Mouse (Mus musculus): ENCODE results near the gene Tmem248. TPM values are rescaled to one million over a fixed set of nuclear protein-coding genes. Genes with fewer than 3 reads are reported as not detected.
A peak's percentile ranks its signal among the peaks of the same experiment; 100 is the strongest.

The Tmem248 gene
- polyA plus RNA-seq, 1 experiment, result 33.4 TPM

DNA sequence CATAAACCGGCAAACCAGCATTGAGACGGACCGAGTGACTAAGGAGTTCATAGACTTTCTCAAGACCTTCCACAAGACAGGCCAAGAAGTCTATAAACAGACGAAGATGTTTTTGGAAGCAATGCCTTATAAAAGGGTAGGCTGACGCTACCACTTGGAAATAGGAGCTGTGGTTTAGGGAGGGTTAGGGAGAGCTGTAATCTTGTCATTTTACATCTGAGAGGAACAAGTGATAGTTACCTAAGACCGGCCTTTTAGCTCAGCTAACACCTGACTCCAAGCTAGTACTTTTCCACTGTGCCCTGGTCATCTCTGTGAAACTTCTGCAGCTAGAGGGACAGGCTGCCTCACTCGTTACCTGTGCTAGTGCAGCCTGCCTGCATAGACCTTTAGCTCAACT, 18.9 kb upstream of the Tmem248 start:
- Histone ChIP-seq H3K4me3 (ENCODE audit: insufficient read depth, low read length) (no peak overlapping the region), H3K27ac (ENCODE audit: insufficient read depth, low read depth, low read length) (no peak overlapping the region), H3K4me1 (ENCODE audit: control insufficient read depth, insufficient read depth, low read length) (peaks cover 22% of the 10 kb centered on the region)
- TF ChIP-seq POLR2A (IDR thresholded peaks at IDR 0.05; ENCODE audit: borderline replicate concordance, low read depth, low read length), result no peak
- TF ChIP-seq CTCF (IDR thresholded peaks at IDR 0.05; ENCODE audit: low read depth, low read length), result no peak

DNA sequence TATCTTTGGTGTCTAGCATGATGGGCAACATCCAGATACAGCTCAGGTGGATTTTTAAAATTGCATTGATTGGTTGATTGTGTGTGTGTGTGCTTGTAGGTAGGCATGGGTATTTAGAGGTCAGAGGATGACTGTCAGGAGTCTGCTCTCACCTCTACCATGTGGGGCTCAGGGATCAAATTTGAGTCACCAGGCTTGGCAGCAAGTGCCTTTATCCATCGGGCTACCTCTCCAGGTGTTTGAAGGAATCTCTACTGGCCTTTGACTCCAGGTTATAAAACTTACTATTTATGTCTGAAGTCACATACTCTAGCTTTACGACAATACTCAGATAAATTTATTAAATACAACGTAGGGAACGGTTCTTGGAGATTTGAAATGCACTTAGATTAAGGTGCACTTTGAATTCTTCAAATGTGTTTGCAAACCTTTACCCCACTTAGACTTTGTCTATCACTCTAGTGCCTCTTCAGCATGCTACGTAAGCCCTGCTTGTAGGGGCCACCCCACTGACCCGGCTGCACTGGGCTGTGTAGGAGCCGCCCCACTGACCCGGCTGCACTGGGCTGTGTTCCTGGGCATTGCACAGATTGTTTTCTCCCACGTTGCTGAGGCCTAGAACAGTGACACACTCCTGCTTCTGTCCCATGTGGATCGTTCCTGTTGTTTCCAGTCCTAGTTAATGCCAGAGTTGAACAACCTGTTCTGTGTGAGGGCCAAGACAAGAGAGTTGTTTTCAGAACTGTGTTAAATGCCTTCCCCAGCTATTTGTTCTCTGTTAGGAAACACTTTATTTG, 16.4 kb upstream of the Tmem248 start:
- TF ChIP-seq POLR2A (IDR thresholded peaks at IDR 0.05; ENCODE audit: borderline replicate concordance, low read depth, low read length) (no peak), CTCF (IDR thresholded peaks at IDR 0.05; ENCODE audit: low read depth, low read length) (no peak)
- Histone ChIP-seq H3K4me1 (ENCODE audit: control insufficient read depth, insufficient read depth, low read length) (peaks cover 38% of the 10 kb centered on the region), H3K27ac (ENCODE audit: insufficient read depth, low read depth, low read length) (no peak overlapping the region), H3K4me3 (ENCODE audit: insufficient read depth, low read length) (no peak overlapping the region)

DNA sequence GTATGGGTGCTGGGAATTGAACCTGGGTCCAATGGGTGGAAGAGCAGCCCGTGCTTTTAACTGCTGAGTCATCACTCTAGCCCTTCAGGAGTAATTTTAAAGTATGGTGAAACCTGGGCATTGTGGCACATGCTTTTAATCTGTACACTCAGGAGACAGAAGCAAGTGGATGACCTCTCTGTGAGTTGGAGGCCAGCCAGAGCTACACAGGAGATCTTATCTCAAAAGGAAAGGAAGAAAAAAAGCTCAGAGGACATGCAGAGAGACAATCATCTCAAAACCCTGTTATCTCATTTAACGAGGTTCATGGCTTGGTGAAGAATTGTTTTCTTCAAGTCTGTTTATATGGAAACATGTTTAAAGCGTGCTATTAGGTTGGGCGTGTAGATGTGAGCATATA, 12.9 kb upstream of the Tmem248 start:
- peak overlapping the region; percentile 45 for H3K27ac ChIP-seq (ENCODE audit: insufficient read depth, low read depth, low read length)
- H3K4me3 ChIP-seq (ENCODE audit: insufficient read depth, low read length), result no peak overlapping the region
- TF ChIP-seq POLR2A (IDR thresholded peaks at IDR 0.05; ENCODE audit: borderline replicate concordance, low read depth, low read length), result no peak
- TF ChIP-seq CTCF (IDR thresholded peaks at IDR 0.05; ENCODE audit: low read depth, low read length), result no peak
- H3K4me1 ChIP-seq (ENCODE audit: control insufficient read depth, insufficient read depth, low read length), result peaks cover 22% of the 10 kb centered on the region

DNA sequence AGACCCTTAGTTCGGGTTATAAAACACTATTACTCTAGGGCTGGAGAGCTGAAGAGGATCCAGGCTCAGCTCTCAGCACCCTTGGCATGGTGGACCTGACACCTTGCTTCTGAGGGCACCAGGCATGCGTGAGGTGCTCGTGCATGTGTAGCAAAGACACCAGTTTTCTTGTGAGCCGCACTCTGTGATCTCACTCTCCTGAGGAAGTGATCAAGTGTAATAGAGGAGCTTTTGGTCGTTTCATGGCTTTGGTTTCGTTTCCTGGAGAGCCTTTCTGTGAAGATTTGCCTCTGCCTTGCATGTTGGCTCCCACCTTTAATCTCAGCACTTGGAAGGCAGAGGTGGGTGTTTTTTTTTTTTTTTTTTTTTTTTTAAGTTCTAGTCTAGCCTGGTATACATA, 12.3 kb upstream of the Tmem248 start:
- TF ChIP-seq CTCF (IDR thresholded peaks at IDR 0.05; ENCODE audit: low read depth, low read length) (no peak), POLR2A (IDR thresholded peaks at IDR 0.05; ENCODE audit: borderline replicate concordance, low read depth, low read length) (no peak)
- H3K4me3 ChIP-seq (ENCODE audit: insufficient read depth, low read length), result no peak overlapping the region
- H3K4me1 ChIP-seq (ENCODE audit: control insufficient read depth, insufficient read depth, low read length), result peaks cover 24% of the 10 kb centered on the region
- peak overlapping the region; percentile 45 for H3K27ac ChIP-seq (ENCODE audit: insufficient read depth, low read depth, low read length)

DNA sequence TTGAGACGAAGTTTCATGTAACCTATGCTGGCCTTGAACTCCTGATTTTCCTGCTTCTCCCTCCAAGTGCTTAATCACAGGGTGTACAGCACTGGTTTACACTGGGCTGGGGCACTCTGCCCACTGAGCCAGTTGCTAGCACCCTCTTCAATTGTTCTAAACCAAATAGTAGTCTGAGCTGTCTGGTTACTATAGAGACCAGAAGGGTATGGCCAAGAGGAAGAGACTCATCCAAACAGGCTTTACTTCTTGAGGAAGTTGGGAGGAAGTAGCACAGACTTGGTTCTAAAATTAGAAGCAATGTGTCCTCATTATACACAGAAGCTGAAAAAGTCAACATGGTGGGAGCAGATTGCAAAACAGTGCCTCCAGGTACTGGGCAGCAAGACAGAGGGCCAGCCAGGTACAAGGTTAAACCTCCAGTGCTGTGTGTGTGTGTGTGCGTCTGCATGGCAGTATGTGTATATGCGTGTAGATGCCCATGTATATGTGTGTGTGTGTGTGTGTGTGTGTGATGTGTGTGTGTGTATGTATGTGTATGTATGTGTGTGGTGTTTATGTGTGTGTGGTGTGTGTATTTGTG, 11.3 kb upstream of the Tmem248 start:
- no peak overlapping the region for H3K4me3 ChIP-seq (ENCODE audit: insufficient read depth, low read length)
- H3K27ac ChIP-seq (ENCODE audit: insufficient read depth, low read depth, low read length), result peak overlapping the region; percentile 57
- TF ChIP-seq CTCF (IDR thresholded peaks at IDR 0.05; ENCODE audit: low read depth, low read length) (no peak), POLR2A (IDR thresholded peaks at IDR 0.05; ENCODE audit: borderline replicate concordance, low read depth, low read length) (no peak)
- H3K4me1 ChIP-seq (ENCODE audit: control insufficient read depth, insufficient read depth, low read length), result peaks cover 31% of the 10 kb centered on the region

DNA sequence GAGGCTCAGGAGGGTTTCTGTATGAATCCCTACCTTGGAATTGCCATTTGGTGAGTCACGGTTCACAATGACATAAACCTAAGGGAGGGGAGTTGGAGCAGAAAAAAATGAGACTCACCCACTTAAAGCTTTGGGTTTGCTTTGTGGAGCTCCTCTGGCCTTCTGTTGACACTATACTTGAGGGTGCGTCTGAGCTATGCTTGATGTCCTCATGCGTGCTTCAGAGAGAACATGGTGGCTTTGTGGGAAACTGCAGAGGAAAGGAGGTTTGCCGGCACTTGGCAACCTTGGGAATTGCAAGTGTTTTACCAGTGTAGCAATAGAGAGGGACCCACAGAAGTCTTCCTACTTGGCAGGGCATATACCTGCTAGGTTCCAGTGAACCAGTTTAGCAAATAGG, 9.6 kb upstream of the Tmem248 start:
- no peak for TF ChIP-seq CTCF (IDR thresholded peaks at IDR 0.05; ENCODE audit: low read depth, low read length)
- H3K27ac ChIP-seq (ENCODE audit: insufficient read depth, low read depth, low read length), result no peak overlapping the region
- H3K4me3 ChIP-seq (ENCODE audit: insufficient read depth, low read length), result no peak overlapping the region
- H3K4me1 ChIP-seq (ENCODE audit: control insufficient read depth, insufficient read depth, low read length), result peaks cover 31% of the 10 kb centered on the region

DNA sequence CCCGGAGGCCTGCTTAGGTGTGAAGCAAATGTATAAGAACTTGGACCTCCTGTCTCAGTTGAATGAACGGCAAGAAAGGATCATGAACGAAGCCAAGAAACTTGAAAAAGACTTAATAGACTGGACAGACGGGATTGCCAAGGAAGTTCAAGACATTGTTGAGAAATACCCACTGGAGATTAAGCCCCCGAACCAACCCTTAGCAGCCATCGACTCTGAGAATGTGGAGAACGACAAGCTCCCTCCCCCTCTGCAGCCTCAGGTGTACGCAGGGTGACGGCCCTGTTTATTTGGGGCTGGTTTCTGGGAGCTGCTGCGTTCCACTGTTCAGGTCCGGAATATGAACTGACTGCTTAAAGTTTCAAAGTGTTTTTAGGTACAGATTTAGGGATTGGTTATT, 3.9 kb upstream of the Tmem248 start:
- no peak overlapping the region for H3K4me3 ChIP-seq (ENCODE audit: insufficient read depth, low read length)
- H3K27ac ChIP-seq (ENCODE audit: insufficient read depth, low read depth, low read length), result no peak overlapping the region
- TF ChIP-seq CTCF (IDR thresholded peaks at IDR 0.05; ENCODE audit: low read depth, low read length) (no peak), POLR2A (IDR thresholded peaks at IDR 0.05; ENCODE audit: borderline replicate concordance, low read depth, low read length) (no peak)
- H3K4me1 ChIP-seq (ENCODE audit: control insufficient read depth, insufficient read depth, low read length), result peaks cover 9% of the 10 kb centered on the region

DNA sequence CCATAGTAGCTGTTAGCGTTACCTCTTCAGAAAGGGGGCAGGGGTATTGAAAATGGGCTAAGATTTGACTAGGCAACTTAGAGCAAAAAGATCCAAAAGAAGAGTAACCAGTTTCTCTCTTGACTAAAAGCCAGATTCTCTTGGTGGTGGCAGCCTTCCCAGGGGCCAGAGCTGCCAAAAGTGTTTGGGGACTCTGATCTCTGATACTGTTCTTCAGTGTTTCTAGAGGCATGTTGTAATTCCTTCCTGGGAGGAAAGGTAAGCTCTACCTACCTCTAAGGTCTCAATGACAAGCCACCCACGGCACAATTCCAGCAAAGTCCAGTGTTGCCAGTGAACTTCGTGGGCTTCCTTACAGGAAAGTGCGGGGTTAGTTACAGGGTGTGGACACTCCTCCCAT, 525 bp downstream of the Tmem248 start:
- Histone ChIP-seq H3K27ac (ENCODE audit: insufficient read depth, low read depth, low read length) (no peak overlapping the region), H3K4me1 (ENCODE audit: control insufficient read depth, insufficient read depth, low read length) (peaks cover 14% of the 10 kb centered on the region), H3K4me3 (ENCODE audit: insufficient read depth, low read length) (no peak overlapping the region)
- TF ChIP-seq CTCF (IDR thresholded peaks at IDR 0.05; ENCODE audit: low read depth, low read length) (no peak), POLR2A (IDR thresholded peaks at IDR 0.05; ENCODE audit: borderline replicate concordance, low read depth, low read length) (no peak)

DNA sequence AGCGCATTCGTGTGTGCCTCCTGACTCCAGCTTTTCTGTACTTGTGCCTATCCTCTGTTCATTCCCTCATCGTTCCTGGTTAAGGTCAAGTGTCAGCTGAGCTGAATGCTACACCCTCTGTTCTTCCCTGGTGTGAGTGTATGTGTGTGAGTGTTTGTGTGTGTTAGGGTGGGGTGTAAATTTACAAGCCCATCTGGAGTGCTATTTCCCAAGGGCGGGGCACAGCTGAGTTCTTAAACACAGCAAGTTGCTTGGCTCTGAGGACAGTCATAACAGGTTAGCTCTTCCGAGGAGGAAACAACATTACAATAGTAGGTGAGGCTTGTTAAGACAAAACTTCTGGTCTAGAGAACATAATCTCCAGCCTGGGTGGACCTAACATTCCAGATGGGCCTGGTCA, 1.5 kb downstream of the Tmem248 start:
- Histone ChIP-seq H3K27ac (ENCODE audit: insufficient read depth, low read depth, low read length) (no peak overlapping the region), H3K4me3 (ENCODE audit: insufficient read depth, low read length) (no peak overlapping the region), H3K4me1 (ENCODE audit: control insufficient read depth, insufficient read depth, low read length) (peaks cover 17% of the 10 kb centered on the region)
- TF ChIP-seq POLR2A (IDR thresholded peaks at IDR 0.05; ENCODE audit: borderline replicate concordance, low read depth, low read length), result no peak

DNA sequence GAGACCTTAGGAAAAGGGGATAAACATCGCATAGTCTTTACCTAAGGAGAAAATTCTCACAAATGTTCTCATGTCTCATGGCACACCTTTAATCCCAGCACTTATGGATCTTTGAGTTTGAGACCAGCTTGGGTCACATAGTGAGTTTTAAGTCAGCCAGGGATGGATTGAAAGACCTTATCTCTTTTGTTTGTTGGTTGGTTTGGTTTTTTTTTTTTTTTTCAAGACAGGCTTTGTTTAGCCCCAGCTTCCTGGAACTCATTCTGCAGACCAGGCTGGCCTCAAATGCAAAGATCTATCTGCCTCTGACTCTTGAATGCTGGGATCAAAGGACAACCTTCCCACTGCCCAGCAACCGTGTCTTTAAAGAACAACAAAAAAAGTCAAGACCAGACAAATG, 4.4 kb downstream of the Tmem248 start:
- Histone ChIP-seq H3K4me3 (ENCODE audit: insufficient read depth, low read length) (peak overlapping the region; percentile 77), H3K27ac (ENCODE audit: insufficient read depth, low read depth, low read length) (peak overlapping the region; percentile 63; the same call in 1 of the 2 replicates), H3K4me1 (ENCODE audit: control insufficient read depth, insufficient read depth, low read length) (peaks cover 25% of the 10 kb centered on the region)
- TF ChIP-seq CTCF (IDR thresholded peaks at IDR 0.05; ENCODE audit: low read depth, low read length), result no peak
- TF ChIP-seq POLR2A (IDR thresholded peaks at IDR 0.05; ENCODE audit: borderline replicate concordance, low read depth, low read length), result no peak
